Mouse (Mus musculus): ENCODE measurements at regions not wholly inside any gene's neighbourhood (a gene's known extent, or its start where the extent isn't known, plus 50 kb on each side); places are given as distances from the start of the nearest gene placed in this dataset.

DNA sequence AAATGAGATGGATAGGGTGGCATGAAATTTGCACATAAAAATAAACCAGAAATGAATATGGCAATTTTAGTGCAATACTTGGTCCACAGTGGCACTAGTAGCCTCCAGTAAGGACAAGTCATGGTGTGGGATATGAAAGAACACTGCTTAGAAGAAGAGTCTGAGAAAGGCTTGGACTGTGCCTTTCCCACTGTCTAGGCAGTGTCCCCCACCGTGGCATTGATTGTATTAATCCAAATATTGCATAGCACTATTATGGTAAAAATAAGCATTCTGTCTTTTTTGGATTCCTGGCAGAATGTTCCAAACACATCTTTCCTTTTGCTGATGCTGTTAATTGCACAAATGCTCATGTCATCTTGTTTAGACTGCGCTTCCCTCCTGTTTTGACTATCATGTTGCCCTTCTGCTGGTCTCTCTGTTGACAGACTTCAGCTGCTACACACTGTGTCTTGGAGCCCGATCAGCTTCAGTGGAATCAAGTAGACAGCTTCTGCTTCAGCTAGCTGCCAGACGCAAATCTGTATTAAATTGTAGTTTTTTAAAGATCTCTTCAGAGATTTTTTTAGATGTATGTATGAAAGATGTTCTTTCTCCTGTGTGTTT lies 186.2 kb upstream of the Robo2 start:
- DNase-seq, result no peak

DNA sequence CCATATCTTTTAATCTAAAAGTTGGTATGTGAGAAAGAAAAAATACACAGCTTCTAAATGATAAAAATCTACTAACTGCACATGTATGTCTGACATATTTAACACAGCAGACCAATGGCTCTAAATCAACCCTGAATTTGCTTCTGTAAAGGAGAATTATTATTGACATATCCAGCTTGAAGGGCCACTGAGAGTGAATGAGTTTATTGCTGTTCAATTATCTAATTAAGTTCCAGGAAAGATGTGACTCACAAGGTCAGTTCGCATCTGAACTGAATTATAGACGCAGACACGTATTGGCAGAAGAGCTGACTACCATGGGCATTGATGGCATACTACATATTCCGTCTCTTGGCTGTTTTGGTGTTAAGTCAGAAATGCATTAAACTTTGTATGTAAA lies 180.3 kb upstream of the Robo2 start:
- DNase-seq, result no peak

DNA sequence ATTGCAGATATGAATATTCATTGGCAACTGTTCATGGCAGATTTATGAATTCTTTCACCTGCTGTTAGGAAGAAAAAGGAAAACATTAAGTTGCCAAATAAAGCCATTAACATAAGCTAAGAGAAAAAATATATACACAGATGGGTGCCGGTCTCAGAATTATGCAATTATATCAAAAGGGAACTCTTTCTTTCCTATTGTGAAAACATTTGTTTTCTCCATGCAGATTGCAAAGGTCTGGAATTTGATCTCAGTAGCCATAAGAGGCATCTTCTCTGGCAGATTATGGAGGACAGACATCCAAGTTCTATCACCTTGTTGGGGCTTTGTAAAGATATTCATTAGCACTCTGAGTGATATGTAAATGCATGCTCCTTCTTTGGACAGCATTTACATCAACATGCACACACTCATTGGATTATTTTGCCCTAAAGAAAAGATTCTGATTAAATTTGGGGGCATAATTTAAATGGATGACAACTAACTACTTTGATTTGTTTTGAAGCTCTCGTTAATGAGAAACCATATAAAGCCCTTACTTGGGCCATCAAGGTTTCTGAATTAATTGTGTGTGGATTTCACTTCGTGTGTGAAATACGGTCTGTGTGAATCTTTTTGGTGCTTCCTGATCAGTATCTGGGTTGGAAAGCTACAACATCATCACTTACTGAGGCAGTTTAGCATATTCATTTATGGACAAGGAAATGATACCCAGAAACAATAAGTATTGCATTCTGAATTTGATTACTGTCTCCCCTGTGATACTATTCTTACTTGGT lies 171.2 kb upstream of the Robo2 start:
- DNase-seq, result no peak

DNA sequence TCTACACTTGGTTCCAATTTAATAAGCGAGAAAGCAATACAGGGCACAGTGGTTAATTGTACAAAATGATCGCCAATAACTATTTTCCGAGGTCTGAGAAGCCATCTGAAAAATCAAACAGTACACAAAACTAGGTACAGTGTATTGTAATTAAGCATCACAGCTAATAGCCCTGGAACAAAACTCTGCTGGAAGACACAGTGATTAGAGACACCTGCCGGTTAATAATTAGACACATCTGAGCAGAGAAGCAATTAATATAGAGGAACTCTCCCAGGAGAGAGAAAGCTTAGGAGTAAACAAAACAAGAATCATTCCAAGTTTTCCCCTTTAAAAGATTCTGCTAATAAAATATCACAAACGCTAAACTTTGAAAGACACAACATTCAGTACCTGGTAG lies 136.7 kb upstream of the Robo2 start:
- DNase-seq, result no peak

DNA sequence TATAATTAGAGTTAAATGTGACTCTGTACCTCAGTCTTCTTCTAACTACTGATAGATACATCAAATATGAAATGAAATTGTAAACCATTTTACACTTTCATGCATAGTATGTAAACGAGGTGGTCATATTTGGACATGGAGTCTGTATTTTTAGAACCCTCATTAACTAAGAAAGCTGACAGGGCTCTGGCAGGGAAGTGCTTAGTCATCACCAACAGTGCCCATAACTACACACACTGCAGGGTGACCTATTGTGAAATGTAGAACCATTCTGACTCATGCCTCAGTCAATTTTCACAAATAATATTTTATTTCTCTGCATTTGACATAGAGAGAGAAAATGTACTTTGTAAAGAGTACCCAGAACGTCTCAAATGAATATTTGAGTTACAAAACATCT lies 118.9 kb upstream of the Robo2 start:
- DNase-seq, result no peak

DNA sequence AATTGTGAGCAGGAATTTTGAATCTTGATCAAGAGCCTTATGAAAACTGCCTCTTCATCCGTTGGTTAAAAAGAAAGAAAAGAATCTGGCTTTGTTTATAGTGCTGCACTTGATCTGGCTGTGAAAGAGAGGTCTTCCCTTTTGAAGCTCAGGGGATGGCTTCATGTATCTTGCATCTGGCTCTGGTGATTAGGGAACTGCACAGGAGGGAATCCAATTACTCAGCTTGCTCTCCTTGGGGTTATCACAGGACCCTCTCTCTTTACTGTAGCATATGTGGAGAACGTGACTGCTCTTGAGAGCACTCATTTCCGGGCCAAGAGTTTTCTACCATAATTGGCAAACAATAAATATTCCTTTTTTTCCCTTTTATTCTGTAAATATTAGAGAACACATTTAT lies 116.6 kb upstream of the Robo2 start:
- no peak for DNase-seq

DNA sequence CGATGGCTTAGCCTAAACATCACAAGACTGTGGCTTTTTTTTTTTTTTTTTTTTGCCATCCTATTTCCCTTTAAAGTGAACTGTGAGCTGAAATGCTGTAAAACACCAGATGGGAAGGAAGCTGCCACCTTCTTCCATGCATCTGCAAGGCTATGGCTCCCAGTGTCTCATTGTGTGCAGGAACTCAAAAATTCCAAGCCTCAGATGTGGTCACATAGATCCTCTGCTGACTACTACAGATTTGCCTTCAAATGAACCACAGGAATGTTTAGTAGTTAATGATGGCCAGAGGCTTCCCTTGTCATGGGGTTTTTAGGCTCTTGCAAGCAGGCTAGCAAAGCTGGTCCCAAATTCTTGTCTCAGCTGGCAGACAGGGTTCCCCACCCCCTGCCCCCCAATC lies 114.9 kb upstream of the Robo2 start:
- DNase-seq, result no peak

DNA sequence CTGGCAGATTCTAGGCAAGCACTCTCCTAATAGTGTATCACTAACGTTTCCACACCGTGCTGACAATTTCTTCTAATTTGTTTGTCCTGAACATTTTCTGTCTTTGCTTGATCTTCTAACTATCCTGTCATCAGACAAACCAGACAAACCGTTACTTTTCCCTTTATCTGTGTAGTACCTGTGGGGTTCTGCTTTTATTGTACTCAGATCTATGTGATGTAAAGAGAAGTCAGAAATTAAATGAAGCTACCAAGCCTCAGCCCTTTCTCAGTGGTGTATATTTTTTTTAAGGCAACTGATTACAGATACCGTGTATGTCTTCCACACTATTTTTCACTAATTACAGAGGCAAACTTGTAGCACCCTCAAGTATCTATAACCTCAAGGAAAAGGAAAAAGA lies 108.9 kb upstream of the Robo2 start:
- no peak for DNase-seq

DNA sequence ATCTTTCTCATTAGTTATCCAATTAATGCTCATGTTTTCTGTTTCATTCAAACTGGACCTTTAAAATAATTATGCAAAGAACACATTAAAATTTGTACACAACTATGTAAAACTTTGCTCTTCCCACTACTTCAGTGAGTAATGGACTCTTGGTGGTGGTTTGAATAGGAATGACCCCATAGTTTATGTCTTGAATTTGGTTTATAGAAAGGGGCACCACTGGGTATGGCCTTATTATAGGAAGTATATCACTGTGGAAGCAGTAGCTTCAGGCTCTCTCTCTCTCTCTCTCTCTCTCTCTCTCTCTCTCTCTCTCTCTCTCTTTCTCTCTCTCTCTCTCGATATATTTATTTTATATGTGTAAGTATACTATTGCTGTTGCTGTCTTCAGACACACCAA lies 106.3 kb upstream of the Robo2 start:
- DNase-seq, result no peak

DNA sequence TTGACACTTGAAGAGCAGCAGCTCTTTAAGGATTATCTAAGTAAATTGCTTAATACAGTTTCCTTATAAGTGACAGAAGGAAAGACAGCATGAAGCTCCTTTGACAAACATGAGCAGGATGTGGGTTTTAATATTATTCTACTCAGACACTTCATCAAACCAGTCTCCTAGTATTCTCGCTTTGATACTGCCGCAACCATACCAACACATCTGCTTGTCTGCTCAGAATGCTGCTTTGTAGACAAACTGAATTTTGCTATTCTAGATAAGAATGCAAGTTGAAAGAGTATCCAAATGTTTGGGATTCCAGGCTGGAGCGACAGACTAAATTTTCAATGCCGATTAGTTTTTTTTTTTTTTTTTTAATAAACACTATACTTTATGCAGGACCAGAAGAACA lies 105.7 kb upstream of the Robo2 start:
- DNase-seq, result no peak

DNA sequence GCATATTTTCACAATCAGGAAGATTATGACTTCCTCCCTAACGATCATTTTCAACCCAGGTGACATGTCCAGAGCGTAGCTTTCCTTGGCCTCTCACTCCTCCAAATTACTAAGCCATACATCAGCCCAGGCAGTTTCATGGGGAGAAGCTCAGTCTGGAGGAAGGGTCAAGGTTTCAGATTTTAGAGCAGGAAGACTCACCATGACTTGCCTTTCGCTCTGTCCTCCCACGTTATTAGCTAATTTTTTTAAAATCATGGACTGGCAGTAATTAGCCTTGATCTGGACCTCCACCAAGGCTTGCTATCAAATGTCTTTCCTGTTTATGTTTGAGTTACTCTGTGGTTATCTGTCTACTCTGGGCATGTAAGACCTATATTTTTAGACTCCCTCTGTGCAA lies 102.9 kb upstream of the Robo2 start:
- DNase-seq, result no peak

DNA sequence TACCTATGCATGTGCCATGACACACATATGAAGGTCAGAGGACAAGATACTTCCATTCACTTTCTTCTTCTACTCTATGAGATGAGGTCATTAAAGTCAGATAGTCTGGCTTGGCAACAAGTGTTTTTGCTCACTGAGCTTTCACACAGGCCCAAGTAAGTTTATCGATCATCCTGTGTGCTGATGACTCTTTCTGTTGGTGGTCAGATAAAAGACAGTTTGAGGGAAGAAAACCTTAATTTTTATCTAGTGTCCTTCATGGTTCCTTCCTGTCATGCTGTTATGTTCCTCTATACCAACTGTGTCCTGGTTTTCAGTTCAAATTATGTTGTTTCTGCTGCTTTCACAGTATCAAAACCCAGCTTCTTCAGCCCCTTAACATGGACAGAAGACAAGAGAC lies 98.8 kb upstream of the Robo2 start:
- no peak for DNase-seq

DNA sequence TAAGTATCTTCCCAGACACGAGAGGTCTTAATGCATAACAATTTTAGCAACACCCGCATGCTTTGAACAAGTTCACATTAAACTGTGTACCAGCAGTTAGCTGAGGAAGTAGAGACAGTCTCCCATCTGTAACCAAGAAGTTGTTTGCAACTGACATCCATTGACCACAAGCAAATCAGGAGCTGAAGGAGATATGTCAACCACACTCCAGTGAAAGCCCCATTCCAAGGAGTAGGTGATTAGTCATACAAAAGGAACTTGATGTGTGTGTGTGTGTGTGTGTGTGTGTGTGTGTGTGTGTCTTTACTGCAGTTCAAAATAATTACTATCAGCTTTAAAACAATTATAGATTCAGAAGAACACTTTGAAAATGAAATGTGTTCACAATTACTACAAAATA lies 97.9 kb upstream of the Robo2 start:
- DNase-seq, result no peak

DNA sequence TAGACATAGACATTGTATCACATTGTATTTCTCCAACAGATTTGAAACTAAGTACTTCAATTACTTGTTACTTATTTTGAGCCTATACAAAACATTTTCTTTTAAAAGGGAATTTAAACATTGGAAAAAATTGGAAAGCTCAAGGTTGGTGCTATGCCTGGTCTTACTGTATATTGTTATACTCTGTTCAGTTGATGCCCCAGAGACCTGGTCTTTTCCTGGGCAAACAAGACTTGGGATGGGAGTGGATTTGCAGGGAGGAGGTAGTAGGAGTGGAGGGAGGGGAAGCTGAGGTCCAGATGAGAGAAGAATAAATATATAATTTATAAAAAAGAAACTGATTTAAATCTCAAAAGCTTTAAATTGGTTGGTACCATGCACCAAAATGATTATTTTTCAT lies 95.1 kb upstream of the Robo2 start:
- DNase-seq, result no peak

DNA sequence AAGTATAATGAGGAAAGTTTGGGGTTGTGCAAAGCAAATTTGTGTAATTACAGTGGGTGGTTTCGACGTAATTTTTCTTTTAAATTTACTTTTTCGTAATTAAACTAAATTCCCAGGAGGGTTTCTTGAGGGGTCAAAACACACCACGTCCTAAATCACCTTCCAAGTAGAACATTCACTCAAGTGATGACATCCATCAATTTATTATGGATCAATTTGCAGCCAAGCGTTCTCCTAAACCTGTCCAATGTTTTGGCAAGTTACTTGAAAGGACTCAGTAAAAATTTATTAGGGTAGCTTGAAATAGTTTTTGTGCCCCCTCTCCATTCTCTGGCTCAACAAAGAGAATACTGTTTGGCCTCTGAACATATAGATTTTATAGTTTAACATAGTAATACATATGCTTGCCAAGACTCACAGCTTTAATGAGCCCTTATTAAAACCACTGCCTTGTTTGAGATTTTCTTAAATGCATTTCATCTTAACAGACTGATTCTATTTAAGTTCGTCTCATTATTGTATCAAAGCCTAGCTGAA lies 94.6 kb upstream of the Robo2 start:
- no peak for DNase-seq

DNA sequence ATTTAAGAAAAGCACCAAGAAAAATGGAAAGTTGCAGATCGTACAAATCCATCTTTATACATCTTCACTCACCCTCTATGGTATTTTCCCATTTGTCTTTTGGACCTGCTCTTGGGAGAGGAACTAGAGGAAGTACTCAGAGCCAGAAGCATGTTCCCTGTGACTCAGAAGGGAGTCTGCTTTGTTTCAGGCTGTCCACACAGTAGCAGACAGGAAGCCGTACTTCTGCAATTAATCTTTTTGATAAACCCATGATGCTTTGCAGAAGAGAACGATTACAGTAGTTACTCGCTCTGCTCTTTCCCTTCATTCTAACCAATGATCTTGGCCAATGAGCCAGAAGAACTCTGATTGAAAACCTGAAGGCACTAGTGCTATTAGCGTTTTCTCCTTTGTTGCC lies 92.8 kb upstream of the Robo2 start:
- DNase-seq, result no peak

DNA sequence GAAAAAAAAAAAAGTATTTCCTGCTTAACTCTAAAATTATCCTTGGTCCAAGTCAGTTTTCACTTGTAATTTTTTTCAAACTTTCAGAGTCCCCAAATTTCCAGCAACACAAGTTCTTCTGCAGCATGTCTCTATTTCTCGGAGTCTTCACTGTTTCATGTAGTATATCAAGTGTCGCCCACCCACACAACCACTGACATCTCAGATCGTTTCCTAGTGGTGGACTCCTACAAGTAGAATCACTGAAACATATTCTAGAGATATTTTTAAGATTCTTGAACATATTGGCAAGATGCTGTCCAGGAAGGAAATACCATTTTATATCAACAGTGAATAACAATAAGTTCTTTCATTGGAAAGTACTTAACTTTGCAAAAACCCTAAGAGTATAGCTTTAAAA lies 89.1 kb upstream of the Robo2 start:
- DNase-seq, result no peak

DNA sequence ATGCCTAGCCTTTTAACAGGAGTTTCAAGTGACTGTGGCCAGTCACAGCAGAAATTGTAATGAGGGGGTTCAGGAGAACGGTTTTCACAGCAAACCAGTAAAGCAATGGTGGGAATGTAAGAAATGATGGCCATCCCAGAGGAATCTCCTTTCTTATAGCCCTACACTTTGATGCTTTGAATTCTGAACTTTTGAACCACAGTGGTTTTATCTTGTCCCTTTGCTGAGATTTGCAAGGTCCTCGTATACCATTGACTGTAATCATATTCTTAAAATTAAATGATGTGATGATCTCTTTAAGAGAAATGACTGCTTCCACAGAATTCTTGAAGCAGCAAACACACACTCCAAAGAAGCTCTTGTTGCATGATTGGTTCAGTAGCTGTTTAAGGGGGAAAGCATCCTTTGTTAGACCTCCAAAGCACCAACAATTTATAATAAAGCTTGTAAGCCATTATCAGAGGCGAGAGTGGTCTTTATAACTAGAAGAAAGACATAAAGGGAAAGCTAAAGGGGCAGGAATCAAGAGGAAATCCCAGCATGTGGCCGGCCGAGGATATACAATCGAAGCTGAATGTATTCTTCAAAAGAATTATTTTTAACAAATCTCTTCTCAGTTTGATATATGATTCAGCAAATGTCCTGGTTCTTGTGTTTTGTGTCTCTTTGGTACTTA lies 56.3 kb upstream of the Robo2 start:
- DNase-seq, result no peak

DNA sequence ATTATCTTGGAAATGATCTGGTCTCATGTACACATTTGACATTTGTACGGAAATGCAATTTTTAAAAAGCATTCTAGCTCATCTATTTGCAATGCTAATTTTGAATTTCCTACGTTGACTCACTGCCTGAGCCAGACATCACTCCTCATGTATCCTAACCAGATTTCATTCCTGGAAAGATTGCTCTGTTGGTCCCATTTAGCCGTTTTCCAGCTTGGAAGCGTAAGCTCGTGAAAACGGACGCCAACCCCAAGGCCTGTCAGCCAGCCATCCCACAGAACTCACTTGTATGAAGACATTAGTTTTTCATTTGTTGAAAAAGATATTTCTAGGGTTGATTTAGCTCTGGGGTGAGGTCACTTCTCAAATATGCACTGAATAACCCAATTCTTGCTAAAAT lies 55.5 kb upstream of the Robo2 start:
- no peak for DNase-seq

DNA sequence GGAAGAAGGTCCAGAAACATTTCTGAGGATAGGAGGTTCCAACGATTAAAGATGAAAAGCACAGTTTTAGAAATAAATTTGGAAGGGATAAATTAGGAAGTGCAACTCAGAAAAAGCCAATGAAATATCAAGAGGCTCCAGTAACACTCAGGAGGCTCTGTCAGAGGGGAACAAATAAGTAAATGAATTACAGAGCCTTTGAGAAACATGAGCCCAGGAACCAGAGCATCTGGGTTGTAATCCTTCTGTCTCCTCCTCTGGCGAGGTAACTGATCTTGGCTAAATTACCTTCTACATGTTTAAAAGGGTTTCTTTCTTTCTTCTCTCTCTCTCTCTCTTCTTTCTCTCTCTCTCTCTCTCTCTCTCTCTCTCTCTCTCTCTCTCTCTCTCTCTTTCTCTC lies 53.2 kb upstream of the Robo2 start:
- DNase-seq, result no peak

DNA sequence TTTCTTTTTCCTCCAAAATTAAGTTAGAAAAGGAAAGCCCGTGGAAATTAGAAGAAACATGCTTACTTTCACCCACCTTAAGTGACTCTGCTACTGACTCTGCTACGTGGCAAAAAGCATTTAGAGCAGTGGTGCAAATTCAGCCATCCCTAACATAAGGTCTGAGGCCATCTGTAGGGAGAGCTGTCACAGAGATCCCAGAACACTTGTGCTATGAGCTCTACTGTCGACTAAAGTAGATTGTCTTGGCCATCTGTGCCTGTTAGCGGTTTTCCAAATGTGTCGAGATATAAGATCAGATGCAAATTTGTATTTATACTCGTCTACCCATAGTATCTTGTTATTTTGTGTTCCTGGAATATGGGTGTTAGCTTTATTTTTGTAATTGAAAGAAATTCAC lies 52.7 kb upstream of the Robo2 start:
- DNase-seq, result no peak

DNA sequence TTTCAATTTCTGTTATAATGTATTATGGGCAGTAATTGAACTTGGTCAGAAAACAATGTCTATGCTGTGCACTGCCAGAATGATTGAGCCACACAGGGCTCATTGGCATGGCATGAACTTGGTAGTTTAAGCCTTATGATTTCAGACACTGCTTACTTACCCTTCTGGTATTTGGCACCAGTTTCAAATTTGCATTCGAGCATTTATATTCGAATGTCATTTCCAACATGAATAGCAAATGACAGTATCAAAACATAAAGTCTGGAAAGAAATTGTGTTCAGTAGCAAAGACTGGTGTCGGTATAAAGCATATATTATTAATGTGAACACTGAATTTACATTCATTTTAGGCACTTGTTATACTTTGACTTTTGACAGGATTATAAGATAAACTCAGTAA lies 50.8 kb upstream of the Robo2 start:
- no peak for DNase-seq
